Mouse (Mus musculus): ENCODE measurements at regions not wholly inside any gene's neighbourhood (a gene's known extent, or its start where the extent isn't known, plus 50 kb on each side); places are given as distances from the start of the nearest gene placed in this dataset.

DNA sequence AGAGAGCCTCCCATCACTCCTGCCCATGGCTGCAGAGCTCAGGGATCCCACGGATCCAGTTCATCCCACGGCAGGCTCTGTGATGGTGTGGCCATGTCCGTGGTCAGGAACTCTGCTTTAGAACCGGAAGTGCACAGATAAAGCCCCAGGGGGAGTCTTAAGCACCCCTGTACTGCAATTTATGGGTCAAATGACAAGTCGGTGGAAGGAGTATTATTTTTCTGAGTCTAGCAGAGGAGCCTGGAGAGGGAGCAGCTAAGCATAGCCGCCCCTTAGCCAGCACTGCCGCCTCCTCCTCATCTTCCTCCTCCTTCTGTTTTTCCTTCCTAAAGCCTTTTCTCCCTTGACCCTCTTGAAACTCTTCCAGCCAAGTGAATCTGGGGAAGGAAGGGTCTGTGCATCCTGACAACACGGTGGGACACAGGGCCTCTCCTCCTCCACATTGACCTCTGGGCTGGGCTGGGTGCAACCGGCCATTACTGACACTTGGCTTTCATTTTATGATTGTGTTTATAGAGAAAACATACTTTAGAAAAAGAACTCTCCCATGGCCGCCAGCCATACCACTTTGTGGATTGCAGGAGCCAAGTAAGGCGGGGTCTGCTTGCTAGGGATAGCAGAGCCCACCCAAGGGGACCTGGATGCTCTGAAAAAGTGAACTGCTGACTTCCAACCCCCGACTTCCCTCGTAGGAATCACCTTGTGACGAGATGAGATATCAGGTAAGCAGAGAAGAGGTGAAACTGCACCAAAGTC lies 494.3 kb downstream of the Ccdc171 start:
- H3K9ac ChIP-seq (ENCODE audit: low read length): no peak overlapping the region
- H3K27me3 ChIP-seq (ENCODE audit: control insufficient read depth, insufficient read depth, low read length): no peaks in the 10 kb centered on the region
- TF ChIP-seq EP300 (optimal IDR thresholded peaks at IDR 0.05) (no peak), CTCF (IDR thresholded peaks at IDR 0.05; ENCODE audit: low read depth) (no peak)
- H3K4me3 ChIP-seq (ENCODE audit: low read depth, low read length): no peak overlapping the region
- H3K4me1 ChIP-seq (replicated peaks; ENCODE audit: control insufficient read depth, insufficient read depth): no peaks in the 10 kb centered on the region; the same call in 1 of the 2 replicates
- no peak overlapping the region for H3K4me2 ChIP-seq (replicated peaks; ENCODE audit: low read depth)
- H3K27ac ChIP-seq (replicated peaks): no peak overlapping the region
- WGBS: 57% methylated on average over 14 of the region's 14 CpGs
- H3K9me3 ChIP-seq (ENCODE audit: control insufficient read depth, low read length): no peaks in the 10 kb centered on the region
- no peak for ATAC-seq (ENCODE audit: low FRiP score, low TSS enrichment)
- no peak for DNase-seq (ENCODE audit: low spot score)
- no peaks in the 10 kb centered on the region for H3K36me3 ChIP-seq (ENCODE audit: control insufficient read depth, insufficient read depth, low read length)

DNA sequence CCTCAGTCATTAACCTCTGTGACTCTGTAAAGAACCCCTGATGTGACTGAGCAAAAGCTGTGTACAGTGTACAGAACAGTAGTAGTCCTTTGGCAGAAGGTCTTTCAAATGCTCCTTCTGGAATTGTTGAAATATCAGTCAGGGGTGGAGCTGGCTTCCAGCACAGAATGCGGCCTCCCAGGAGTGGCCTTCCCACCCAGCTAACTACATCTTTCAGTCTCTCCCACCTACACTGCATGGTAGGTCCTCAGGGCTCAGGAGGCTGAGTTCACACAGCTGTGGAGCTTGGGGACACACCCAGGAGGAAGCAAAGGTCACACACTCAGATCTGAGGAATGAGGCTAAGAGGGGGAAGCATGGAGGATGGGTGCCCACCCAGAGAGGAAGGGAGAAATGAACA lies 495.3 kb downstream of the Ccdc171 start:
- H3K36me3 ChIP-seq (ENCODE audit: control insufficient read depth, insufficient read depth, low read length): no peaks in the 10 kb centered on the region
- no peak for DNase-seq (ENCODE audit: low spot score)
- no peak overlapping the region for H3K4me3 ChIP-seq (ENCODE audit: low read depth, low read length)
- WGBS: 50% methylated on average over 1 of the region's 1 CpGs
- no peaks in the 10 kb centered on the region for H3K9me3 ChIP-seq (ENCODE audit: control insufficient read depth, low read length)
- H3K27me3 ChIP-seq (ENCODE audit: control insufficient read depth, insufficient read depth, low read length): no peaks in the 10 kb centered on the region
- no peaks in the 10 kb centered on the region; the same call in 1 of the 2 replicates for H3K4me1 ChIP-seq (replicated peaks; ENCODE audit: control insufficient read depth, insufficient read depth)
- ATAC-seq (ENCODE audit: low FRiP score, low TSS enrichment): no peak; the same call in 1 of the 2 replicates
- no peak for TF ChIP-seq EP300 (optimal IDR thresholded peaks at IDR 0.05)
- no peak for TF ChIP-seq CTCF (IDR thresholded peaks at IDR 0.05; ENCODE audit: low read depth)
- no peak overlapping the region for H3K9ac ChIP-seq (ENCODE audit: low read length)
- H3K4me2 ChIP-seq (replicated peaks; ENCODE audit: low read depth): no peak overlapping the region
- no peak overlapping the region for H3K27ac ChIP-seq (replicated peaks)

- Histone ChIP-seq H3K9me3 (ENCODE audit: control insufficient read depth, low read length) (no peaks in the 10 kb centered on the region), H3K4me2 (replicated peaks; ENCODE audit: low read depth) (no peak overlapping the region), H3K4me1 (replicated peaks; ENCODE audit: control insufficient read depth, insufficient read depth) (no peaks in the 10 kb centered on the region; the same call in 1 of the 2 replicates), H3K27ac (replicated peaks) (no peak overlapping the region), H3K4me3 (ENCODE audit: low read depth, low read length) (no peak overlapping the region), H3K36me3 (ENCODE audit: control insufficient read depth, insufficient read depth, low read length) (no peaks in the 10 kb centered on the region), H3K27me3 (ENCODE audit: control insufficient read depth, insufficient read depth, low read length) (no peaks in the 10 kb centered on the region), H3K9ac (ENCODE audit: low read length) (no peak overlapping the region)
- WGBS: 85% methylated on average over 7 of the region's 7 CpGs
- ATAC-seq (ENCODE audit: low FRiP score, low TSS enrichment) (no peak), DNase-seq (ENCODE audit: low spot score) (no peak)
- TF ChIP-seq CTCF (IDR thresholded peaks at IDR 0.05; ENCODE audit: low read depth) (no peak), EP300 (optimal IDR thresholded peaks at IDR 0.05) (no peak)
These were observed 497.0 kb downstream of the Ccdc171 start for GRCm38 (mm10) chr4:84022323-84022722.

GRCm38 (mm10) chr4:84026144-84026543 lies 500.8 kb downstream of the Ccdc171 start:
- ATAC-seq (ENCODE audit: low FRiP score, low TSS enrichment) (no peak), DNase-seq (ENCODE audit: low spot score) (no peak)
- Histone ChIP-seq H3K9me3 (ENCODE audit: control insufficient read depth, low read length) (no peaks in the 10 kb centered on the region), H3K4me1 (replicated peaks; ENCODE audit: control insufficient read depth, insufficient read depth) (no peaks in the 10 kb centered on the region), H3K27me3 (ENCODE audit: control insufficient read depth, insufficient read depth, low read length) (no peaks in the 10 kb centered on the region), H3K27ac (replicated peaks) (no peak overlapping the region), H3K9ac (ENCODE audit: low read length) (no peak overlapping the region), H3K4me2 (replicated peaks; ENCODE audit: low read depth) (no peak overlapping the region), H3K4me3 (ENCODE audit: low read depth, low read length) (no peak overlapping the region), H3K36me3 (ENCODE audit: control insufficient read depth, insufficient read depth, low read length) (no peaks in the 10 kb centered on the region)
- WGBS: 48% methylated on average over 8 of the region's 8 CpGs
- TF ChIP-seq EP300 (optimal IDR thresholded peaks at IDR 0.05): no peak
- TF ChIP-seq CTCF (IDR thresholded peaks at IDR 0.05; ENCODE audit: low read depth): no peak

- Histone ChIP-seq H3K36me3 (ENCODE audit: control insufficient read depth, insufficient read depth, low read length) (no peaks in the 10 kb centered on the region), H3K27ac (replicated peaks) (no peak overlapping the region), H3K9me3 (ENCODE audit: control insufficient read depth, low read length) (no peaks in the 10 kb centered on the region), H3K27me3 (ENCODE audit: control insufficient read depth, insufficient read depth, low read length) (no peaks in the 10 kb centered on the region), H3K9ac (ENCODE audit: low read length) (no peak overlapping the region), H3K4me2 (replicated peaks; ENCODE audit: low read depth) (no peak overlapping the region), H3K4me3 (ENCODE audit: low read depth, low read length) (no peak overlapping the region), H3K4me1 (replicated peaks; ENCODE audit: control insufficient read depth, insufficient read depth) (no peaks in the 10 kb centered on the region)
- TF ChIP-seq EP300 (optimal IDR thresholded peaks at IDR 0.05) (no peak), CTCF (IDR thresholded peaks at IDR 0.05; ENCODE audit: low read depth) (no peak)
- ATAC-seq (ENCODE audit: low FRiP score, low TSS enrichment) (no peak), DNase-seq (ENCODE audit: low spot score) (no peak)
- WGBS: 54% methylated on average over 5 of the region's 5 CpGs
These were observed 502.8 kb downstream of the Ccdc171 start for GRCm38 (mm10) chr4:84028120-84028519.

GRCm38 (mm10) chr4:84030916-84031315 lies 505.6 kb downstream of the Ccdc171 start:
- TF ChIP-seq CTCF (IDR thresholded peaks at IDR 0.05; ENCODE audit: low read depth) (no peak), EP300 (optimal IDR thresholded peaks at IDR 0.05) (no peak)
- Histone ChIP-seq H3K9ac (ENCODE audit: low read length) (no peak overlapping the region), H3K9me3 (ENCODE audit: control insufficient read depth, low read length) (no peaks in the 10 kb centered on the region), H3K27ac (replicated peaks) (no peak overlapping the region), H3K4me1 (replicated peaks; ENCODE audit: control insufficient read depth, insufficient read depth) (no peaks in the 10 kb centered on the region), H3K36me3 (ENCODE audit: control insufficient read depth, insufficient read depth, low read length) (no peaks in the 10 kb centered on the region), H3K27me3 (ENCODE audit: control insufficient read depth, insufficient read depth, low read length) (no peaks in the 10 kb centered on the region), H3K4me2 (replicated peaks; ENCODE audit: low read depth) (no peak overlapping the region), H3K4me3 (ENCODE audit: low read depth, low read length) (no peak overlapping the region)
- WGBS: 76% methylated on average over 5 of the region's 5 CpGs
- DNase-seq (ENCODE audit: low spot score): no peak
- ATAC-seq (ENCODE audit: low FRiP score, low TSS enrichment): no peak

Data from stomach, postnatal 0 days (tissue).